Mouse (Mus musculus) gastrocnemius, postnatal 10 days (tissue): ENCODE data around the gene Adamts15. TPM values are rescaled to one million over a fixed set of nuclear protein-coding genes. Genes with fewer than 3 reads are reported as not detected.

Experiments used
- DNase-seq: peaks from one replicate; pipeline ENCODE4 v3.0.0; 2021; ENCODE audit warnings: mixed read lengths
- long read RNA-seq, 2 experiments: library from polyadenylated mRNA; stranded (forward); transcript quantifications; one replicate each; pipeline ENCODE4 v2.0.0; 2021
- total RNA-seq, 2 experiments: library from RNA; stranded (reverse); gene quantifications; 2 replicates each; pipeline ENCODE4 v1.2.3; 2021

Adamts15 gene
- 1 to 10 TPM; 6.1 to 6.8 TPM for total RNA-seq
- long read RNA-seq, experiment 1, full-length matches to known transcripts, result 2 of 10 reads
- long read RNA-seq, experiment 1, partial matches to known transcripts, result 8 of 10 reads
- long read RNA-seq, experiment 1, other reads (novel, unspliced or antisense), result 0 of 10 reads
- long read RNA-seq, experiment 2, full-length matches to known transcripts, result 6 of 15 reads
- long read RNA-seq, experiment 2, partial matches to known transcripts, result 0 of 15 reads
- long read RNA-seq, experiment 2, other reads (novel, unspliced or antisense), result 9 of 15 reads

DNA sequence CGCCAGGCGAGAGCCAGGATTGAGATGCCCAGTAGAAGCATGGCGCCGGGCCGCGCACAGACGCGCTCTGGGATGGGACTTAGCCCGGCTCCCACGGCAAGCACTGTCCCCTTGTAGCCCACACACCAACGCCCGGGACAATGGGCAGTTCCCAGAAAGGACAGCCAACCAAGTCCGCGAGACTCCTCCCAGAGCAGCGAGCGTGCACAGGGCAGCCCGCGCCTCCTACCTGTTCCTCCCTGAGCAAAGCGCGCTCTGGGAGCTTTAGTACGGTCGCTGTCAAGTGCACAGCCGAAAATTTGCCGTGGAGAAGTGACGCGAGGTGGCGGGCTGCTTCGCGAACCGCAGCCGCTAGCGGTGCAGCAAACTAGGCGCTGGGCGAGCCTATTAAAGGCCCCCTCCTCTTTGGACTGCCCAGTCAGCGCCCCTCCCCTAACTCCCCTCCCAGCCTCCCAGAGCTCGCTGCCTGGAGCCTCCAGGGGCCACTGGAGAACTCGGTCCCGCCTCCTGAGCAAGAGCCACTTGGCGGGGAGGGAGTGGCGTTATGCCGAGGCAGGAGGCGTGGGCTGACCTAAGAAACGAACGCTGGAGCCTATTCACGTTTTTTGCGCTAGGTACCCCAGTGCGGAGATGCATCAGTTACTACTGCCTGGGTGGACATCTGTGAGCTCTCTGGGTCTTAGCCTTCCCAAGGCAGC, at the start of gene Adamts15:
Gene Adamts15 (minus strand): TSS at position 256 of the 698 bp plus-strand sequence.
- peak; percentile 64 for DNase-seq

DNA sequence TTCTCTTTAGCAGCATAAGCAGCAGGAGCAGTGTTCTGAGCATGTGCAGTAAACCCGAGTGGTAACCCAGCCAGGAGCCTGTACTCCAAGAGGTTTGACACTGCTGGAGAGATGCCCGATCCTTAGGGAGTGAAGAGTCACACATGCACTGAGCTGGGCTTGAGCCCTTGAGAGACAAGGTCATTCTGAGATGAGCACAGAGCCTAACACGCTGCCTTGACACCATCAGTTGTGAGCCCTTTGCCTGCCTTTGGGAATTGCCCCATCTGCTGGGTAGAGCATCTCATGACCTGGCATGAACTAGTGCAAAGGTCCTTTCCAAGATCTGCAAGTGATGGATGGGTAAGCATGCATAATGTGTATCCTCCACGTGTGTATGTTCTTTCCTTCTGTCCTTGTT, 49.7 kb upstream of the Adamts15 start:
- DNase-seq, result no peak

DNA sequence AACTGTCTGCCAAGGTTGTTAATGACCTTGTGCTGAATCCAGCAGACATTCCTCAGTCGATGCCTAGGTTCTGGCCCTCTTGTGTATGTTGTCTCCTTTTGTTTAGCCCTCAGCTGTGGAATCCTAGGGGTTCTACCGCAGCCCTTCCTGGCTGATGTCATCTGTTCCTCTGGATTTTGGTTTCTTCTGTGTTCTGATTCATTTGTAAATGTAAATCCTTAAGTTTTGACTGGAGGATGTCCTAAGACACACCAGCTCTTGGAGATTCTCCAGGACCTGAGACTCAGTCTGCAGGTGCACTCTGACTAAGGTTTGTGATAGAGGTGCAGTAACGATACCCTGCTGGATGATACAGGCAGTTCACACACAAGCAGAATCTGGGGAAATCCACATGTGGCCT, 47.7 kb upstream of the Adamts15 start:
- DNase-seq, result no peak

DNA sequence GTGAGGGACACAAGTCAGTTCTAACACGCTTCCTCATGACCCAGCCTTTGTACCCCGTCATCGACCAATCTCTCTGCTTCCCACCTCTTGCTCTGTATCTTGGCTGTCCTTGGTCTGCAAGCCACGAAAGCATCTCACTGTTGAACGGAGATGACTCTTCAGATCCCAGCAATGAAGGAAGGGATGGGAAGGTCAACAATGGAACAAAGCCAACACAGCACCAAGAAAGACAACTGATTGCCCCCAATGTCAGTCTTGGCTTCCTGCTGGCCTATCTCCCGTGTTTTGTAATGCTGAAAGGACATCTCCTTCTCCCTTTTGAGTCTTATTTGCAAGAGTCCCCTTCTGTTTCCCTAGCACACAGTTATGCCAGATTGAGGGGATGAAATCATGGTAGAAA, 45.9 kb upstream of the Adamts15 start:
- no peak for DNase-seq

DNA sequence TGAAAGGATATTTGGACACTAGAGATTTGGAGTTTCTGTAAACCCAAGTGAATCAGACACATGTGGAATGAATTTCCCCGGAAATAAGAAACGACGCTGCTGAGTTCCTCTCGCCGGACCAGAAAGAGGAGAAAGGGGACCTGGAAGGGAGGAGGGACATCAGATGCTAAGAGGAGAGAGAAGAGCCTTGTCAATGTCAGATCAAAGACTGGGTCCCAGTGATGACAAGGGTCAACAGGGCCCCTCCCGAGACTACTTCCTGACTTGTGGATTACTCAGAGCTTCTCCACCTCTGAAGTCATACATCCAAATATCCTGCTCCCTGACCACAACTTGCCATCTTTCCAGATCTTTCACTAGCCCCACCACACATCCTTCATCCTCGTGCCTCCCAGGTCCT, 44.6 kb upstream of the Adamts15 start:
- no peak for DNase-seq

DNA sequence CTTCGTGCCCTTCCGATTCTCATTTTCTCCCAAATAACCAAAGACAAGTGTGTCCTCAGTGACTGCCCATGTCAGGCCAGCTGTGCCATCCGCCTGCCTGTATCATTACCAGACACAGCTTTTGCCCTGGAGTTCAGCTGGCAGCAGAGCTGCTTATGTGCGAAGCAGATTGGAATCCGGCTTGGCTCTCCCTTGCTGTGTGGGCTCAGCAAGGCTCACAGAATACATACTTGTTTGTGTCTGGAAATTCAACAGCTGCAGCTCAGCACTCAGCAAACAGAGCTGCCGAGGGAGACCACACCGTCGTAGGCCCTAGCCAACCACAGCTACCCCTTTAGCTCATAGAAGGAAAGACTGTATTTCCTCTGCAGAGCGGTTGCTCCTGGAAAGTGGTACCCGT, 42.4 kb upstream of the Adamts15 start:
- peak; percentile 26 for DNase-seq

DNA sequence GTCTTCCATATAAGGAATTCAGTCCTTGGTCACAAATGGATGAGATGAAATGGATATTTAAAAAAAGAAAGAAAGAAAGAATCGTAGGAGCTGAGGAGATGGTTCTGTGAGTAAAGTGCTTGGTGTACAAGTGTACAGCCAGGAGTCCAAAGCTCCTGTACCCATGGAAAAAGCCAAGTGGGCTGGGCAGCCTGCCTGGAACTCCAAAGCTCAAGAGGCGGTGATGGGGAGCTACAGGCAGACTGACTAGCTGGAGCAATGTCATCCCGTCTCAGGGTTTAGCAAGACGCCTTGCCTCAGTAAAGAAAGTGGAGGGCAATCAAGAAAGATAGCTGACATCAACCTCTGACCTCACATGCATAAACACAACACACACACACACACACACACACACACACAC, 41.5 kb upstream of the Adamts15 start:
- DNase-seq, result no peak

DNA sequence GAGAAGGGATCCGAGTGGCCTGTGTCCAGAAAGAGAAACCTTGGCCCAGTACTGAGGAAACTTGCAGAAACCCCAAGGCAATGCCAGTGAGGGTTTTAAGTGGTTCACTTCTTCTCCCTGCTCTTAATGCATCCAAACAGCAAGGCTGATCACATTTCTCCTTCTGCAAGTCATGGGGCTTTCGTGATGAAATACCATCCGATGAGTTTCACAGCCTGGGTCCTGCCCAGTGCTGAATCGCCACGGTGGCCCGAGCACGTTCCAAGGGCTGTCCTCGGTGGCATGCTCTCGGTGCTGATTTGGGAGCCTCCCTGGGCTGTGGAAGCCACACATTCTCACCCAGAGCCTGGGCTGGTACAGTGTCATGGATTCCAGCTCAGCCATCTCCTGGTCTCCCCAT, 33.0 kb upstream of the Adamts15 start:
- no peak for DNase-seq

DNA sequence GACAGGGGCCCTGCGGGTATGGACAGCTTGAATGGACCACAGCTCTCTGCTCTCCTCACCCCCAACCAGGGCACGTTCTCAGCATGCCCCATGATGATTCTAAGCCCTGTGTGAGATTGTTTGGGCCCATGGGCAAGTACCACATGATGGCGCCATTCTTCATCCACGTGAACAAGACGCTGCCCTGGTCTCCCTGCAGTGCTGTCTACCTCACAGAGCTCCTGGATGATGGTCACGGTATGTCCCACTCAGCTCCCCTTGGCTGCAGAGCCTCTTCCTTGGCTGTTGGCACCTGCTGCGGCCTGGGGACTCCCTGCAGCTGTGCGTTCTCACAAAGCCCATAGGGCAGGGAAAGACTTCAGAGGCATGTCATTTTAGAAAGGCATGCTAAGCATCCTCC, 31.0 kb upstream of the Adamts15 start:
- no peak for DNase-seq

DNA sequence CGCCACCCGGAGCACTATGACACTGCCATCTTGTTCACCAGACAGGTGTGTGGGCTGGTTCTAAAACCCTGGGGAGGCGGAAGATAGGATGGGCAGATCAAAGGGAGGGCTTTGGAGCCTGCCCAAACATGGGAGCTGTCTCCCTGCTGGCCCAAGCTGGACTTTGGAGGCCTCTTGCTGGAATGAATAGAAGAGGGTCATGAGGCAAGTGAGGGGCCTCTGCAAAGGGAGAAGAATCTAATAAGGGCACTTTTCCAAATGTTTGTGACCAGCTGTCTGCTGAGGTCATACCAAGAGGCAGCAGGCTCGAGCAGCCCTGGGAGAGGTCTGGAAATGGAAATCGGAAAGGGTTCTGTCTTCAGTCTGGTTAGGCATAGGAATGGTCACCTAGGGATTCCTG, 29.2 kb upstream of the Adamts15 start:
- no peak for DNase-seq

DNA sequence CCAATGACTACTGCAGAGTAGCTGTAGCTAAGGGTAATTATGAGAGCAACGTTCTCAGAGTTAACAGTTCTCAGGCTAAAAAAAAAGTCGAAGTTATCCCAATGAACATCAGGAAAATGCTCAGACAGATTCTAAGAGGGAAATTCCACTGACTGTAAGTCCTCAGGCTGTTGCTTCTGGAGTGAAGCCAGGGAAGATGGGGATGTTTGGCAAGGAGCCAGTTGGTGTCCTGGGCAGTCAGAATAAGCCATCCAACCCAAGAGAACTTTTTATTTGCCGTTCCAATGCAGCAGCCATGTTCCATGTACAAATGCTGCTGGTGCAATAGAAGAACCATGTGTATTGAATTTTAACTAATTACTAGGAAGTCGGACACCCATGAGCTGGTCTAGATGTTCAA, 28.3 kb upstream of the Adamts15 start:
- no peak for DNase-seq

DNA sequence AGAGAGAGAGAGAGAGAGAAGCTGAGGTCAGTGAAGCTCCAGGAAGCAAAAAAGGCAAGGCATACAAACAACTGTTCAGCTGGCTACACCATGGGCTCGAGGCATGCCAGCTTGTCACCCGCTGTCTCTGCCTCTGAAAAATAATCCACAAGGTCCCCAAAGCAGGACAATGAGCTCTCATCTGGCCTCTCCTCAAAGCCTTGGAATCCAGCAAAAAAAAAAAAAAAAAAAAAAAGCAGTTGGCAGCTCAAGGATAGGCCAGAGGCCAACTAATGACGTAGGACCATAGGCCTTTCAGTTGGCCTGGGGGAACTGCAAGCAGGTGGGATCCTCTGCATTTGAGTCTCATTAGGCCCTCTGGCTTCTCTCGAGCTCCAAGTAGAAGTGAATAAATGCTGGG, 27.7 kb upstream of the Adamts15 start:
- no peak for DNase-seq

DNA sequence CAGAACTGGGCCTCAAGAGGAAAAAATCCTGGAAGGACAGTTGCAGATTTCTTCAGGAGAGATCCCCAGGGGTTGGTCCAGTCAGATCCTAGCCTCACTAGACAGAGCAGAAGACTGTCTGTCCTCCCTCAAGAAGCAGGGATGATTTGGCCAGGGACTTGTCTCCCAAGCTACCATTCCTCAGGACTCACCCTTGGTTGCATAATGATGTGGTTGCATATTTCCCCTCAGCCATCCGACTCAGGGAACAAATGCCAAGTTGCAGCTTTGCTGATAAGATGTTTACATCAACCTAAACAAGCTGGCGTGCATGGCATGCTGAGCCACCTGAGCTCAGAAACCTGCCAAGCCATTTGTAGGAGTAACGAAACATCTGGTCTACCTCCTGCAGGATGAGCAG, 27.2 kb upstream of the Adamts15 start:
- no peak for DNase-seq

DNA sequence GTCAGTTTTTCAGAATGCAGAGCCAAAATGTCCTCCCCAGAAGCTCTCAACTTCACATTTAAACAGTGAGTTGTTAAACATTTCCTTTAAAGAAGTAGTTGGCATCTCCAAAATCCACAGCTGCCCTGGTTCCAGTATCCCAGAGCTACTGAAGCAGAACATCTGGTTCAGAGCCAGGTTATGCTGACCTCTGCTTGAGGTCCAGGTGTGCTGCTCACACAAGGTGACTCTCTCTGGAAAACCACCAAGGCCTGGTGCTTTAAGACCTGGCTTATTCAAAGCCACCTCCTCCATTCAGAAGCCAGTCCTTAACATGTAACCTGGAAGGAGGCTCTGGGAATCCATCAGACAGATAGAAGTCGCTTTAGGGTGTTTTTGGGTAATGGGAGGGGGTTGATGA, 23.0 kb upstream of the Adamts15 start:
- DNase-seq, result no peak

DNA sequence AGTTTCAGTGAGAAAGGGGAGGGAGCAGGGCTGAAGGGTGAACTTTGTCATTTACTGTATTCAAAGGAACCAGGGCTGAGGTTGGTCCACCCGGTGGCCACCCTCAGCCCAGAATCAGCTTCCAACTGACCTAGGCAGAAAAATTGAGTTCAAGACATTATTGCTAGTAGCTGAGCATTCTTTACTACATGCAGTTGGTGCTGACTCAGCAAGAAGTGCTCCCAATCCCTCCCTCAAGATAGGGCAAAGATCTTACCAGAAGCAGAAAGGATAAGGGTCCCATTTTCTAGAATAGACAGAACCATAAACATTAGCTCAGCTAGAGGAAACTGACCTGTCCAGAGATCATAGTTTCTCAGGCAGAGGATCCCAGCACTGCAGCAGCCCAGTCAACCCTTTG, 22.0 kb upstream of the Adamts15 start:
- DNase-seq, result no peak

DNA sequence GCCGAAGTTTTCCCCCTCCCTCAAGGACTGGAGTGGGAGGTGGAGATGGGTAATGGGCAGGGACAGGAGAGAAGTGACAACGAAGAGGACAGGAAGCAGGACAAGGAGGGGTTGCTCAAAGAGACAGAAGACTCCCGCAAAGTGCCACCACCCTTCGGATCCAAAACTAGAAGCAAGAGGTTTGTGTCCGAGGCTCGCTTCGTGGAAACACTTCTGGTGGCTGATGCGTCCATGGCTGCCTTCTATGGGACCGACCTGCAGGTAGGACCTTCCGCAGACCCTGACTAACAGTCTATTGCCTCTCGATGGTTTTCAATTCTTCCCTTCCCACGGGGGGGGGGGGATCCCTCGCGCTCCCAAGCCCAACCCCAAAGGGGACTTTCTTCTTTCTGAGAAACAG, 21.1 kb upstream of the Adamts15 start:
- no peak for DNase-seq

DNA sequence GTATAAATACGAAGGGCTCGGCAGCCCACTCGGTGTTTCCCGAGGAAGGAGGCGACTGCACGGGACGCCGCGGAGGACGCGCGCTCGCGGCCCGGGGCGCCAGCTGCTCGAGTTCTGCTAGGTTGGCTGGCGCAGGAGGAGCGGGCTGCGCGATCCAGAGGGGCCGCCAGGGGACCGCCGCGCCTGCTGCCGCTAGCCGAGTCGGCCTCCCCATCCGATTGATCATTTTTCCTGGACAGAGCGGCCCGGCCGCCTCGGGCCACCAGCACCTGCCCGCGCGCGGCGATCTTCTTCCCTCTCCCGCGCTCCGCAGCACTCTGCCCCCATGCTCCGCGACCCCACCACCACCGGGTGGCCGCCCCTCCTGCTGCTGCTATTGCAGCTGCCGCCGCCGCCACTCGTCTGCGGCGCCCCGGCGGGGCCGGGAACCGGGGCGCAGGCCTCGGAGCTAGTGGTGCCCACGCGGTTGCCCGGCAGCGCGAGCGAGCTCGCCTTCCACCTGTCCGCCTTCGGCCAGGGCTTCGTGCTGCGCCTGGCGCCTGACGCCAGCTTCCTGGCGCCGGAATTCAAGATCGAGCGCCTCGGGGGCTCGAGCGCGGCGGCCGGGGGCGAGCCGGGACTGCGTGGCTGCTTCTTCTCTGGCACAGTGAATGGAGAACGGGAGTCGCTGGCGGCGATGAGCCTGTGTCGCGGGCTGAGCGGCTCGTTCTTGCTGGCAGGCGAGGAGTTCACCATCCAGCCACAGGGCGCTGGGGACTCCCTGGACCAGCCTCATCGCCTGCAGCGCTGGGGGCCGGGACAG, 20.5 kb upstream of the Adamts15 start, which contains the start of gene Adamts8:
Gene Adamts8 (plus strand): TSS at position 51 of the 802 bp plus-strand sequence.
- DNase-seq, result peak; percentile 70

DNA sequence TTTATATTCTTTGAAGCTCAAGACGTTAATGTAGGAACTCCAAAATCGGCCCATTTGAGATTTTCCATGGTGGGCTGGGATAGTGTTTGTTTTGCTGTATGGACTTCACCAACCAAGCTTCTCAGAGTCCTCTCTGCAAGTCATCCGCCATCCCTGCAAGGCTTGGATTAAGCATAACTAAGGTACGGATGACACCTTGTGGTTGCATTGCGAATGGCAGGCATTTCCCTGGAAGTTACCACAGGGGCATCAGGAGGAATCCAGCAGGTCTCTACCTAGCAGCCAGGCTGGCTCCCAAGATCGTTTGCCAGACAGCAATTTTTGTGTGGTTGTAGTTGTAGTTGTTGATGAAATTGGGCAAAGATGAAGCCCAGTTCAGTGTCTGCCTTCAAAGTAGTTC, 18.1 kb upstream of the Adamts15 start:
- DNase-seq, result peak; percentile 89

DNA sequence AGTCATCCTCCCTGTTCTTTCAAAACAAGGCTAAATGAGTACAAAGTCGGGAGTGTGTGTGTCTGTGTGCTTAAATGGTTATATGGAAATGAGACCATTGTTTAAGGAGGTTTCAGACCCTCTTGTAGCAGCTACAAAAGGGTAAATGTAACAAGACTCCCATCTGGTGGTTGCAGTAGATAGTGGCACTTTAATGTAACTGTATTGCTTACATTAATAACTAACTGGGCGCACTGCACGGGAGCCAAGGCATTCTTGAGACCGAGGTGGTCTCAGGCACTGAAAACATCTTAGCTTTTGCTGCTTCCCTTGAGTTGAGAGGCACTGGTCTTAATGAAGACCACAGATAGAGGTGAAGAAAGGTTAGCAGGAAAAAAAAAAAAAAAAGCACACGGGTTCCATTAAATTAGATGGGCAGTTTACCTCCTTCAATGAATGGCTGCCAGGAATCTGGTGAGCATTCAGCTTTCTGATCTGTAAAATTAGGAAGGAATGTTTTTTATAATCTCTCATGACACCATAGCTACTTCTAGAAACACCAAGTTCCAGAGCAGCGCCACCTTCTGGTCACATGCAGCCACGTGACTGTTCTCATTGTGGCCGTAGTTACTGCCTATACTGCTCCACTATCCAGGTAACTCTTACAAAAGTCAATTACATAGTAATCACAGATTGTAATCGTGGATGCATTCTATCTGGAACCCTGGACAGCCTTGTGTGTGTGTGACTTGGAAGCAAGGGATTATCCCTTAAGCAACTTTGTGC, 14.6 kb upstream of the Adamts15 start:
- peak; percentile 73 for DNase-seq

DNA sequence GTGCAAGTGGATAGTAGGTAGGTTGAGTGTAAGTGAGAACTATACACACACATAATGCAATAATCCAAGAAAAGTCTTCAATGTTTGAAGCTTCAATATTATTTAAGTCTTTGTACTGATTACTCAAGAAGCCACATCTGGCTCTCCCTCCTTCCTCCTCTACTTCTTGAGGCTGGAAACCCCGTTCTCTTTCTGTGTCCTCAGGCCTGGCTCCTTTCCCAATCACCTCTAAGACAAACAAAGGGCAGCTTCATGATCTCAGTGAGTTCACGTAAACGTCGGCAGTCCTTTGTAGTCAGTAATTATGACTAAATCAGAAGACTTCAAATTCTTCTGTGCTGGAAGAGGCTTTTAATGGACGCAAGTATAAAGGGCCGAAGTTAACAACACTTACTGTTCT, 12.6 kb upstream of the Adamts15 start:
- no peak for DNase-seq

DNA sequence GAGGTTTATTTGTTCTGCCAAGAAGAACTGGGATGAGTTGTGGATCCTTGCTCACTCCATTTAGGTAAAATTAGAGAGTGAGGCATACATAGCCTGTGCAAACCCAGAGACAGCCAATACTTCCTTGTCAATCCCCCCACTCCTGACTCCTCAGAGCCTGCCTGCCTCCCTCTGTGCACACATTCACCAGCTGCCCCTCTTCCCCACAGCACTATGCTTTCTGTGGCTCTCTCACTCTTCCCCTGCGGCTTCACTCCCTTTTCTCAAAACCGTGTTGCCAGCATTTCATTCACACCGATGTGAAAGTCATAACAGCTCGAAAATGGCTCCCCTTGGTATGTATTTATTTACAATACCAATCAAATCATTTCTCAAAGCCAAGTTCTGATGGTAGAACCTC, 10.1 kb upstream of the Adamts15 start:
- DNase-seq, result no peak

DNA sequence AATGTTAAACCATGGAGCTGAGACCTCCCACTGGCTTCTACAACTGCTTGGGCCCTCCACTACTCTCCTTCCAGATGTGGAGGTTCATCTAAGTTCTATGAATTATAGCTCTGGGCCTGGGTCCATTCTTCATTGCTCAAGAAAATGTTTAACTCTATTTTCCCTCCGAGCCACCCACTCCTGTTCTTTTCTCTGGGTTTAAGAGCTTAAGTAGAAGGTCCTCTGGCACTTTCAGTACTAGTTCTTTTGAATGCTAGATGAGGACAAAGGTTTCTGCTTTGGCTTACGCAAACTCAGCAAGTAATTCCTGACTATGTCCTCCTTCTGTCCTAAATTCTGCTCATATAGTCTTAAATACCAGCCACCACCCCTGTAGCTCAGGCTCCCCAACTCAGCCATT, 6.5 kb upstream of the Adamts15 start:
- no peak for DNase-seq
